Mouse (Mus musculus) effector memory CD4-positive, alpha-beta T cell, adult 7 months (primary cell): Measurements from ENCODE around the gene Rnd2. TPM values are rescaled to one million over a fixed set of nuclear protein-coding genes. Genes with fewer than 3 reads are reported as not detected.

ENCODE experiments used
- polyA plus RNA-seq: library from polyadenylated mRNA; unstranded; fragments of 100-300 nt; shearing (Covaris generic); gene quantifications from one replicate; pipeline ENCODE4 v1.2.1, GENCODE M21; 2017

The Rnd2 gene
- polyA plus RNA-seq = 0.27 TPM

GRCm38 (mm10) chr11:101464211-101465100 lies at the start of gene Rnd2:
Gene Rnd2 (plus strand): TSS chr11:101464999.

GRCm38 (mm10) chr11:101417101-101417855 lies 47.5 kb upstream of the Rnd2 start, which contains the start of gene Aarsd1:
Gene Aarsd1 (minus strand): TSS chr11:101417615.

GRCm38 (mm10) chr11:101424105-101424851 lies 40.5 kb upstream of the Rnd2 start, which contains the start of gene Gm27029:
Gene Gm27029 (minus strand): TSS chr11:101424796.

GRCm38 (mm10) chr11:101424925-101425813 lies 39.6 kb upstream of the Rnd2 start, which contains the start of the genes Rundc1 and Ptges3l:
Gene Rundc1 (plus strand): TSS chr11:101425085.
Gene Ptges3l (minus strand): TSS chr11:101425333.

GRCm38 (mm10) chr11:101442127-101442693 lies 22.6 kb upstream of the Rnd2 start, which contains the start of gene Rpl27:
Gene Rpl27 (plus strand): TSS chr11:101442298.

GRCm38 (mm10) chr11:101448274-101448746 lies 16.5 kb upstream of the Rnd2 start, which contains the start of gene Ifi35:
Gene Ifi35 (plus strand): TSS chr11:101448407.

GRCm38 (mm10) chr11:101465869-101466551 lies 1.2 kb downstream of the Rnd2 start, which contains the start of gene Vat1:
Gene Vat1 (minus strand): TSS chr11:101466230.

Other genes with a start within 250 kb of the Rnd2 start
- 87.5 TPM for gene Ezh1, start 238.5 kb upstream of the Rnd2 start, polyA plus RNA-seq
- gene Ramp2, start 219.0 kb upstream of the Rnd2 start, polyA plus RNA-seq = 2.8 TPM
- 87.7 TPM for gene Vps25, start 211.3 kb upstream of the Rnd2 start, polyA plus RNA-seq
- gene Wnk4, start 204.4 kb upstream of the Rnd2 start, polyA plus RNA-seq = 0.30 TPM
- gene Cntd1, start 186.0 kb upstream of the Rnd2 start, polyA plus RNA-seq = not detected
- 48.4 TPM for gene Coa3, start 185.9 kb upstream of the Rnd2 start, polyA plus RNA-seq
- gene Becn1, start 162.7 kb upstream of the Rnd2 start, polyA plus RNA-seq = 206 TPM
- gene Psme3, start 148.8 kb upstream of the Rnd2 start, polyA plus RNA-seq = 167 TPM
- gene Aoc2, start 139.9 kb upstream of the Rnd2 start, polyA plus RNA-seq = 3.3 TPM
- not detected for gene Aoc3, start 134.4 kb upstream of the Rnd2 start, polyA plus RNA-seq
- not detected for gene G6pc, start 97.4 kb upstream of the Rnd2 start, polyA plus RNA-seq
- 26.2 TPM for gene Aarsd1, start 47.4 kb upstream of the Rnd2 start, polyA plus RNA-seq
- gene Gm27029, start 40.2 kb upstream of the Rnd2 start, polyA plus RNA-seq = 3.5 TPM
- 33.8 TPM for gene Rundc1, start 39.9 kb upstream of the Rnd2 start, polyA plus RNA-seq
- gene Ptges3l, start 39.7 kb upstream of the Rnd2 start, polyA plus RNA-seq = 4.8 TPM
- 323 TPM for gene Rpl27, start 22.7 kb upstream of the Rnd2 start, polyA plus RNA-seq
- 127 TPM for gene Ifi35, start 16.6 kb upstream of the Rnd2 start, polyA plus RNA-seq
- 0.62 TPM for gene Vat1, start 1.2 kb downstream of the Rnd2 start, polyA plus RNA-seq
- gene Brca1, start 87.0 kb downstream of the Rnd2 start, polyA plus RNA-seq = 2.2 TPM
- gene Nbr1, start 87.2 kb downstream of the Rnd2 start, polyA plus RNA-seq = 136 TPM
- 15.4 TPM for gene Tmem106a, start 117.2 kb downstream of the Rnd2 start, polyA plus RNA-seq
- not detected for gene Gm11634, start 134.3 kb downstream of the Rnd2 start, polyA plus RNA-seq
- 45.2 TPM for gene Rdm1, start 162.2 kb downstream of the Rnd2 start, polyA plus RNA-seq
- 12.0 TPM for gene Arl4d, start 200.5 kb downstream of the Rnd2 start, polyA plus RNA-seq